Mouse (Mus musculus): ENCODE results near the gene Opa3. TPM values are rescaled to one million over a fixed set of nuclear protein-coding genes. Genes with fewer than 3 reads are reported as not detected.

Opa3 gene
- total RNA-seq (2023): 52.4 to 62.7 TPM (median 54.4 TPM) in 4 replicates

DNA sequence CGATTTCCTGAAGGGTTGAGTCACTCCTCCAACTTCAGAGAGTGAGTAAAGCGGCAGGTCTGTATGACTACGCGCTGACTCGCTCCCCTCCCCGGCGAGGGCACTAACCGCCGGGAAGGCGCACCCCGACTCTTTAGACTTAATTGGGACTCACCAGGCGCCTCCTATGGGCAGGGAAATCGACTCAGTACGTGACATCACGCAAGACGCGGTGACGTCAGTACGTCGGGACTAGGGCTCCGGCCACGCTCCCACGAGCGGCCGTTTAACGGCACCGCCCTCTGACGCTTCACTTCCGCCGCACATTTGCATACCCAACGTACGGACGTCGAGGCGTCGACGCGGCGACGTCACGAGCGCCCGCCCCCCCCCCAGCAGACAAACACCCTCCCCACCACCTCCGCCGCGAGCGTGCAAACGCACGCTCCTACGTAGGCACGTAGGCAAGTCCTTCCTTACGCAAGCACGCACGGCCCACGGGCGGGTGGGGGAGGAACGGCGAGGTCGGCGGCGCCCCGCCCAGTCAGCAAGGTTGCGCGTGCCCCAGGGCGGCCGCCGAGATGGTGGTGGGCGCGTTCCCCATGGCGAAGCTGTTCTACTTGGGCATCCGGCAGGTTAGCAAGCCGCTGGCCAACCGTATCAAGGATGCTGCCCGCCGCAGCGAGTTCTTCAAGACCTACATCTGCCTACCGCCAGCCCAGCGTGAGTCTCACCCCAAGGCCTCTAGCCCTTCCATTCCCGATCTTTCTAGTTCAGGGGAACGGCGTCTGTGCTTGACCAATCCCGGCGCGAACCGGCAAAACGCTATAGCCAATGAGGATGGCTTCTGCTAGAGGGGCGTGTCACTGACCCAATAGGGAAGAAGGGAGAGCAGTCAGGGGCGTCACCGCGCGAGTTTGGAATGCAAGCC, at the start of gene Opa3:
Gene Opa3 (plus strand): TSS at position 452 of the 910 bp plus-strand sequence.

DNA sequence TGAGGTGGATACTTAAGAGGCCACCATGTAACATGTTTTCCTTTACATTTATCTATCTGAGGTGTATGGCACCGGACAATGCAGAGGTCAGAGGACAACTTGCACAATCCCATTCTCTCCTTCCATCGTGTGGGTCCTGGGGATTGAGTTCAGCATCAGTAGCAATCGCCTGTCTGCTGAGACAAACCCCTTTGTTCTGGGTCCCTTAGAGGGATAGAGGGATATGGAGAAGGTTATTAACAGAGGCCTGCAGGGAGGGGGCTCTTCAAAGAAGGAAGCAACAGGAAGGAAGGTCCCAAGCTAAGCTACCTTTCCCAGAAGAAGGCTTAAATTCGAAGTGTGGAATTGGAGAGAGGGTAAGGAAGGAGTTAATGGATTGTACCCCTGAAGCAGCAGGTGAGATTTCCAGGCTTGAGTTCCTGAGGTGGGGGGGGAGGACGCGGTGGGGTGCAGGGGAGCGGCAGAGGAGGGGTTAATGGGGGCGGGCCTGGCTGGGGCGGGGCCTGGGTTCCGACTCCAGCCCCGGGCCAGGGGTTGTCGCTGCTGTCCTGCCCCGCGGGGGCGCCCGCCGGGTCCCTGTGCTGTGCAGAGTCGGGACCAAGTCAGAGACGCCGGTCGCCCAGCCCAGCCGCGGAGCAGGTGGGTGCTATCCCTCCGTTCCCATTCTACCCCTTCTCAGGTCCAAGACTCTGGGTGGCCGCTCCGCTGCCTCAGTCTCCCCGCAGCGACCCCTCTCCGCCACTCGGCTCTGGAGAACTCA, 16.0 kb upstream of the Opa3 start, which contains the start of gene Gpr4:
Gene Gpr4 (plus strand): TSS at position 543 of the 760 bp plus-strand sequence.

DNA sequence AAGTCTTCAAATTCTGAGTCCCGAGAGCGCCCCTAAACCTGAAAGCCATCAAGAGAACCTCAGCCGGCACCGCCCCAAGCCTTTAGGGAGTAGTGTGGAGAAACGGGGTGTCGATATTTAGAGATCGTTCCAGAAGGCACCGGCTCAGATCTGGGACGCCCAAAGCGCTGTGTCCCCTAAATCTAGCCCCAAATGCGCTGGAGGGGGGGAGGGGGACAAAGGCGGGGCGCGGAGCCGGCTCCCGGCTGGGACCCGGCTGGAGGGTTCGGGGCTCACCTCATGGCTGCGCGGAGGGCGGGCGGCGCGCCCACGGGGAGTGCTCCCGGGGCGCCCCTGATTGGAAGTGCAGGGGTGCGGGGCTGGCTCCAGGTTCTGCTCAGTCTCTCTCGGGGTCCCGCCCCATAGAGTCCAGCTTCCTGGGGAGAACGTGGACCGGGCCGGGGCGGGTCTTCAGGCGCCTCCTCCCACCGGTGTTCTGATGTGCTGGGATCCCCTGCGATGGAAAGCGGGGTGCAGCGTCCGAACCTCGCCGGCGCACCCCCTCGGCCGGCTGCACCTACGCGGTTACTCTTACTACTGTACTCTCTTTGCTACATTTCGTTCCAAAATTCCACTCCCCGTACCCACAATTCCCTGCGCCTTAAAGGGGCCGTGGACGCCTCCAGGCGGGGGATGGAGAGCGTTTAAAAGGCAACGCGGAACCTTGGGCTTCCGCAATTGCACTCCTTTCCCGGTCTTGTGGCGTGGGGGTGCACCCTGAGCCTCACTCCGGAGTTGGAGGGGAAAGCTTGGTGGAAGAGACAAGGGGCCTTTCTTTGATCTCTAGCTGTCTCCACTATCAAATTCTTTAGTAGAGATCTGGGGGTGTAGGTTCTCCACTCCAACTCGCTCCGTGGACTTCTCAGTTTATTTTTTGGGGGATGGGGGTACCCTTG, 43.4 kb downstream of the Opa3 start, which contains the start of gene Vasp:
Gene Vasp (minus strand): TSS at position 580 of the 935 bp plus-strand sequence.

DNA sequence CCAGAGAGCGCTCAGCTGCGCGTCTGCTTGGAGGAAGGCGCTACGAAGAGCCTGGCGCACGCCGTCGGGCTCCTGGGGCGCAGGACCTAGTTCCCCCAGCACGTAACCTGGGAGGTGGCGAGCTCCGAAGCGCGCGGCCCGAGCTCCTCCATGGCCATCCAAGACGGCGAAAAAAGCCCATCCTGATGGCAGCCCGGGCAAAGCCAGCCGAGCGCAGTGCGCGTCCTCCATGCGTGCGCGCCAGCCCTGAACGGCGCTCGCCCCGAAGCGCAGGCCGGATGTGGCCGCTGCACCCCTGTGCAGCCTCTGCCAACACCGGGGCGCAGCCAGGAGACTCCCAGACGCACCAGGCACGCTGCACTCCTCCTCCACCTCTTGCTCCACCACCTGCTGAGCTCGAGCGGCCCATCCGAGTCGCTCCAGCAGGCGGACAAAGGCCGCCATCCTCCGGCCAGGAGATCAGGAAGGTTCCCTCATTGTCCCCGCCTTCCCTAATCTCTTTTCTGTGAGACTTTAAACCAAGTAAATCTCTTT, 51.5 kb downstream of the Opa3 start, which contains the start of gene Ppm1n:
Gene Ppm1n (minus strand): TSS at position 484 of the 534 bp plus-strand sequence.

DNA sequence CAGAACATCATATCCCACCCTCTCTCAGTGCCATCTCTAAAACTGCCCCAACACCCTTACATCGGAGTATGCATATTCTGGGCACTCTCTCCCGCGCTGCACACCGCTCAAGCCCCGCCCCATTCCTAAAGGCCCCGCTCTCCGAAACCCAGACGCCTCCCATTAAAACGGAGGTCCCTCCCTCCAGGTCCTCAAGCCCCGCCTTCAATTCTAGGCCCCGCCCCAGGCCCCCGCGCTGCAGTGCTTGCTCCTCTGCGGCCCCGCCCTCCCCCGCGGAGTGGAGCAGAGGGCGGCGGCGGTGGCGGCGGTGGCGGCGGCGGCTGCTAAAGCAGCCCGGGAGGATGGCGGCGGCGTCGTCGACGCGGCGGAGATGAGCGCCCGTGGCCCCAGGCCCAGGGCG, 54.3 kb downstream of the Opa3 start, which contains the start of gene Rtn2:
Gene Rtn2 (plus strand): TSS at position 240 of the 400 bp plus-strand sequence.

Other genes starting within 250 kb of the Opa3 start
- not detected in 4 replicates for gene Nanos2, start 240.9 kb upstream of the Opa3 start, total RNA-seq (2023)
- 1.2 to 2.3 TPM (median 1.8 TPM) in 4 replicates for gene Mypop, start 237.1 kb upstream of the Opa3 start, total RNA-seq (2023)
- 26.8 to 30.9 TPM (median 29.4 TPM) in 4 replicates for gene Irf2bp1, start 224.3 kb upstream of the Opa3 start, total RNA-seq (2023)
- not detected in 4 replicates for gene Foxa3, start 204.8 kb upstream of the Opa3 start, total RNA-seq (2023)
- gene Sympk, start 204.0 kb upstream of the Opa3 start, total RNA-seq (2023): 91.9 to 110 TPM (median 103 TPM) in 4 replicates
- gene Rsph6a, start 173.6 kb upstream of the Opa3 start, total RNA-seq (2023): 0.39 TPM in 1 of 4 replicates, not detected in the others
- gene Dmwd, start 152.1 kb upstream of the Opa3 start, total RNA-seq (2023): 17.3 to 21.6 TPM (median 19.2 TPM) in 4 replicates
- 12.4 to 18.4 TPM (median 13.1 TPM) in 4 replicates for gene Dmpk, start 144.5 kb upstream of the Opa3 start, total RNA-seq (2023)
- 0.24 to 0.69 TPM (median 0.42 TPM) in 4 replicates for gene Six5, start 133.7 kb upstream of the Opa3 start, total RNA-seq (2023)
- not detected in 4 replicates for gene Gm4969, start 110.0 kb upstream of the Opa3 start, total RNA-seq (2023)
- gene Fbxo46, start 108.5 kb upstream of the Opa3 start, total RNA-seq (2023): 20.6 to 21.9 TPM (median 21.4 TPM) in 4 replicates
- gene Qpctl, start 79.0 kb upstream of the Opa3 start, total RNA-seq (2023): 9.9 to 12.7 TPM (median 10.7 TPM) in 4 replicates
- 86.8 to 98.6 TPM (median 92.5 TPM) in 4 replicates for gene Snrpd2, start 78.6 kb upstream of the Opa3 start, total RNA-seq (2023)
- not detected in 4 replicates for gene Gipr, start 62.2 kb upstream of the Opa3 start, total RNA-seq (2023)
- 19.1 to 28.1 TPM (median 21.6 TPM) in 4 replicates for gene Eml2, start 51.9 kb upstream of the Opa3 start, total RNA-seq (2023)
- gene Gpr4, start 15.8 kb upstream of the Opa3 start, total RNA-seq (2023): not detected in 4 replicates
- 346 to 371 TPM (median 369 TPM) in 4 replicates for gene Vasp, start 43.5 kb downstream of the Opa3 start, total RNA-seq (2023)
- gene Ppm1n, start 51.7 kb downstream of the Opa3 start, total RNA-seq (2023): not detected in 4 replicates
- gene Rtn2, start 54.3 kb downstream of the Opa3 start, total RNA-seq (2023): 0.15 to 0.27 TPM in 2 of 4 replicates, not detected in the others
- gene Fosb, start 81.7 kb downstream of the Opa3 start, total RNA-seq (2023): 2,427 to 3,505 TPM (median 2,938 TPM) in 4 replicates
- gene Ercc1, start 116.4 kb downstream of the Opa3 start, total RNA-seq (2023): 59.1 to 71.4 TPM (median 68.3 TPM) in 4 replicates
- gene Cd3eap, start 131.1 kb downstream of the Opa3 start, total RNA-seq (2023): 4.3 to 7.0 TPM (median 5.9 TPM) in 4 replicates
- 0.63 to 2.7 TPM (median 1.5 TPM) in 4 replicates for gene Ppp1r13l, start 131.4 kb downstream of the Opa3 start, total RNA-seq (2023)
- gene Ercc2, start 153.7 kb downstream of the Opa3 start, total RNA-seq (2023): 68.9 to 74.8 TPM (median 72.8 TPM) in 4 replicates
- 0.60 to 1.2 TPM (median 0.86 TPM) in 4 replicates for gene Klc3, start 175.8 kb downstream of the Opa3 start, total RNA-seq (2023)
- gene Ckm, start 176.4 kb downstream of the Opa3 start, total RNA-seq (2023): 0.97 TPM in 1 of 4 replicates, not detected in the others
- gene Mark4, start 230.5 kb downstream of the Opa3 start, total RNA-seq (2023): 26.4 to 33.1 TPM (median 28.6 TPM) in 4 replicates
- gene Exoc3l2, start 235.0 kb downstream of the Opa3 start, total RNA-seq (2023): not detected in 4 replicates